Mouse (Mus musculus) MEL (cell line): ENCODE data around the gene Xndc1. TPM values are rescaled to one million over a fixed set of nuclear protein-coding genes. Genes with fewer than 3 reads are reported as not detected.

ENCODE experiments used
- DNase-seq: peaks from one replicate; pipeline ENCODE4 v3.0.0; 2011; ENCODE audit warnings: low read depth, low spot score
- H3K27ac ChIP-seq: 2 replicates; pipeline ENCODE4 v1.5.1; 2012; ENCODE audit warnings: low read depth, mild to moderate bottlenecking, control low read depth, low read length, moderate library complexity; ENCODE audit not compliant: control insufficient read depth
- H3K27me3 ChIP-seq, 2 experiments: fragments of 150-350 bp in 1 of 2; sonication (generic) in 1 of 2; 2 replicates each; pipeline ENCODE4 v1.6.1; 2012; ENCODE audit warnings: low read length in 2 of 2, mild to moderate bottlenecking in 2 of 2, improper control_type of control experiment in 1 of 2, moderate library complexity in 1 of 2; ENCODE audit not compliant: insufficient read depth in 2 of 2, control insufficient read depth in 1 of 2
- H3K36me3 ChIP-seq, 2 experiments: 2 replicates each; pipeline ENCODE4 v1.6.1; 2012 to 2014; ENCODE audit warnings: low read length in 2 of 2, improper control_type of control experiment in 1 of 2, inconsistent platforms in 1 of 2, mild to moderate bottlenecking in 1 of 2; ENCODE audit not compliant: insufficient read depth in 2 of 2, control insufficient read depth in 1 of 2
- H3K4me1 ChIP-seq, 2 experiments: fragments of 150-350 bp in 1 of 2; sonication (generic) in 1 of 2; 2 replicates each; pipeline ENCODE4 v1.6.1; 2012; ENCODE audit warnings: low read length in 2 of 2, improper control_type of control experiment in 1 of 2, mild to moderate bottlenecking in 1 of 2; ENCODE audit not compliant: insufficient read depth in 2 of 2, control insufficient read depth in 1 of 2
- H3K4me3 ChIP-seq, 2 experiments: fragments of 150-350 bp in 1 of 2; sonication (generic) in 1 of 2; 2 replicates each; pipeline ENCODE4 v1.5.1; 2012; ENCODE audit warnings: low read depth in 2 of 2, low read length in 2 of 2, mild to moderate bottlenecking in 2 of 2, moderate library complexity in 2 of 2, control low read depth in 1 of 2, improper control_type of control experiment in 1 of 2; ENCODE audit not compliant: control insufficient read depth in 1 of 2, insufficient read depth in 1 of 2
- H3K79me2 ChIP-seq: 2 replicates; pipeline ENCODE4 v1.6.1; 2012; ENCODE audit warnings: mild to moderate bottlenecking, low read length, moderate library complexity; ENCODE audit not compliant: control insufficient read depth, poor library complexity, insufficient read depth
- H3K9ac ChIP-seq: 2 replicates; pipeline ENCODE4 v1.6.1; 2012; ENCODE audit warnings: low read depth, mild to moderate bottlenecking, control low read depth, low read length, moderate library complexity; ENCODE audit not compliant: control insufficient read depth, poor library complexity, severe bottlenecking
- H3K9me3 ChIP-seq: fragments of 150-350 bp; sonication (generic); replicated peaks from 2 replicates; pipeline ENCODE4 v1.6.1; 2012; ENCODE audit warnings: mild to moderate bottlenecking, low read length, improper control_type of control experiment, moderate library complexity; ENCODE audit not compliant: insufficient read depth
- BHLHE40 ChIP-seq: IDR thresholded peaks from 2 replicates; pipeline ENCODE4 v1.6.1; 2012; ENCODE audit warnings: low read depth, mild to moderate bottlenecking, inconsistent platforms, low read length, improper control_type of control experiment, borderline replicate concordance
- CHD2 ChIP-seq: IDR thresholded peaks from 2 replicates; pipeline ENCODE4 v1.6.1; 2011; ENCODE audit warnings: low read length, improper control_type of control experiment
- CTCF ChIP-seq, 3 experiments: IDR thresholded peaks in 2 of 3; conservative IDR thresholded peaks in 1 of 3; 2 replicates each; pipeline ENCODE4 v1.5.1; 2011 to 2012; ENCODE audit warnings: low read length in 3 of 3, low read depth in 2 of 3, mild to moderate bottlenecking in 2 of 3, improper control_type of control experiment in 1 of 3, inconsistent platforms in 1 of 3, mixed read lengths in 1 of 3, moderate library complexity in 1 of 3; ENCODE audit not compliant: control insufficient read depth in 1 of 3, insufficient read depth in 1 of 3, poor library complexity in 1 of 3, severe bottlenecking in 1 of 3
- E2F4 ChIP-seq: IDR thresholded peaks from 2 replicates; pipeline ENCODE4 v1.6.1; 2011; ENCODE audit warnings: low read depth, low read length, improper control_type of control experiment, borderline replicate concordance
- ETS1 ChIP-seq: IDR thresholded peaks from 2 replicates; pipeline ENCODE4 v1.6.1; 2012; ENCODE audit warnings: low read depth, mild to moderate bottlenecking, inconsistent platforms, low read length, improper control_type of control experiment, moderate library complexity
- MAFK ChIP-seq: IDR thresholded peaks from 2 replicates; pipeline ENCODE4 v1.6.1; 2011; ENCODE audit warnings: low read depth, mild to moderate bottlenecking, low read length, improper control_type of control experiment, borderline replicate concordance
- MAX ChIP-seq: IDR thresholded peaks from 2 replicates; pipeline ENCODE4 v1.6.1; 2011; ENCODE audit warnings: low read length, improper control_type of control experiment
- MAZ ChIP-seq: IDR thresholded peaks from 2 replicates; pipeline ENCODE4 v1.6.1; 2012; ENCODE audit warnings: low read depth, mild to moderate bottlenecking, inconsistent platforms, low read length, improper control_type of control experiment
- MXI1 ChIP-seq: IDR thresholded peaks from 2 replicates; pipeline ENCODE4 v1.6.1; 2011; ENCODE audit warnings: mild to moderate bottlenecking, low read depth, low read length, improper control_type of control experiment
- RCOR1 ChIP-seq: IDR thresholded peaks from 2 replicates; pipeline ENCODE4 v1.6.1; 2012; ENCODE audit warnings: low read depth, mild to moderate bottlenecking, inconsistent platforms, low read length, improper control_type of control experiment
- TAL1 ChIP-seq: IDR thresholded peaks from 2 replicates; pipeline ENCODE4 v1.6.1; 2012; ENCODE audit warnings: mild to moderate bottlenecking, inconsistent platforms, low read length, moderate library complexity, mixed read lengths
- TCF12 ChIP-seq: IDR thresholded peaks from 2 replicates; pipeline ENCODE4 v1.6.1; 2014; ENCODE audit warnings: low read depth, mild to moderate bottlenecking, inconsistent platforms, low read length, improper control_type of control experiment, moderate library complexity
- USF1 ChIP-seq: IDR thresholded peaks from 2 replicates; pipeline ENCODE4 v1.6.1; 2014; ENCODE audit warnings: low read depth, mild to moderate bottlenecking, inconsistent platforms, low read length, improper control_type of control experiment, moderate library complexity
- USF2 ChIP-seq, 2 experiments: IDR thresholded peaks; 2 replicates each; pipeline ENCODE4 v1.6.1; 2011 to 2012; ENCODE audit warnings: improper control_type of control experiment in 2 of 2, low read length in 2 of 2, borderline replicate concordance in 1 of 2, inconsistent platforms in 1 of 2, low read depth in 1 of 2, mild to moderate bottlenecking in 1 of 2; ENCODE audit not compliant: insufficient read depth in 1 of 2
- ZC3H11A ChIP-seq: IDR thresholded peaks from 2 replicates; pipeline ENCODE4 v1.6.1; 2012; ENCODE audit warnings: low read depth, mild to moderate bottlenecking, inconsistent platforms, low read length, improper control_type of control experiment
- ZNF384 ChIP-seq: IDR thresholded peaks from 2 replicates; pipeline ENCODE4 v1.6.1; 2012; ENCODE audit warnings: low read depth, mild to moderate bottlenecking, inconsistent platforms, low read length, improper control_type of control experiment
- polyA plus RNA-seq, 2 experiments: library from polyadenylated mRNA; stranded (reverse) in 1 of 2; unstranded in 1 of 2; fragments of >175 nt in 1 of 2; fragments of >200 nt in 1 of 2; gene quantifications; 2 replicates each; pipeline versions ENCODE4 v1.2.1 to v1.2.4; 2012; ENCODE audit warnings: low replicate concordance in 2 of 2, low read depth in 1 of 2; ENCODE audit not compliant: insufficient read length in 2 of 2, insufficient read depth in 1 of 2, missing spikeins in 1 of 2
- total RNA-seq: library from RNA; depleted of rRNA; stranded (reverse); fragments of 300-350 nt; gene quantifications from 2 replicates; pipeline ENCODE4 v1.2.3, GENCODE M21; 2012

Gene Xndc1
- total and polyA plus RNA-seq, 3 experiments, result 16.6 to 30.0 TPM; not detected in 1

GRCm38 (mm10) chr7:102065046-102065891, at the start of gene Xndc1, which contains the start of the genes Rnf121 and Xntrpc (continued):
- TF ChIP-seq MAZ (peak; percentile 88; the same call in 1 of the 2 replicates), CHD2 (peak; percentile 43), USF2 (IDR thresholded peaks at IDR 0.05; ENCODE audit: borderline replicate concordance in 1 of 2, insufficient read depth in 1 of 2, low read depth in 1 of 2, low read length in 2 of 2) (no peak), TAL1 (no peak)
- TF ChIP-seq, all 39 proteins: peak for 19

GRCm38 (mm10) chr7:102016936-102017335, 48.4 kb upstream of the Xndc1 start:
- H3K9ac ChIP-seq, result no peak overlapping the region
- no peak overlapping the region for H3K4me3 ChIP-seq
- H3K4me1 ChIP-seq, result no peaks in the 10 kb centered on the region
- peaks cover 0 to 4% of the 10 kb centered on the region in 2 experiments; a peak in 2 of 4 replicates for H3K36me3 ChIP-seq
- no peaks in the 10 kb centered on the region for H3K27me3 ChIP-seq
- no peaks in the 10 kb centered on the region for H3K79me2 ChIP-seq
- H3K9me3 ChIP-seq, result no peaks in the 10 kb centered on the region
- no peak for TF ChIP-seq CTCF (IDR thresholded peaks at IDR 0.05 in 2 of 3, conservative IDR thresholded peaks at IDR 0.05 in 1 of 3; ENCODE audit: control insufficient read depth in 1 of 3, insufficient read depth in 1 of 3, low read depth in 2 of 3, low read length in 3 of 3, poor library complexity in 1 of 3, severe bottlenecking in 1 of 3)
- TF ChIP-seq ETS1, result no peak
- no peak for TF ChIP-seq ZC3H11A
- no peak for TF ChIP-seq MAX
- no peak for TF ChIP-seq TCF12
- no peak for TF ChIP-seq BHLHE40
- TF ChIP-seq ZNF384, result no peak
- no peak for TF ChIP-seq MXI1
- no peak for TF ChIP-seq RCOR1
- no peak for TF ChIP-seq MAZ
- TF ChIP-seq E2F4, result no peak
- no peak for TF ChIP-seq CHD2
- no peak for TF ChIP-seq USF1
- no peak overlapping the region for H3K27ac ChIP-seq
- DNase-seq, result no peak

GRCm38 (mm10) chr7:102017452-102017851, 47.9 kb upstream of the Xndc1 start:
- no peak overlapping the region for H3K9ac ChIP-seq
- TF ChIP-seq MAFK (no peak), ZNF384 (no peak), MAX (no peak)
- no peak overlapping the region for H3K27ac ChIP-seq
- H3K36me3 ChIP-seq, result peaks cover 0 to 4% of the 10 kb centered on the region in 2 experiments; a peak in 2 of 4 replicates
- DNase-seq, result no peak
- H3K9me3 ChIP-seq, result no peaks in the 10 kb centered on the region
- no peaks in the 10 kb centered on the region for H3K79me2 ChIP-seq
- no peak overlapping the region for H3K4me3 ChIP-seq
- no peaks in the 10 kb centered on the region for H3K27me3 ChIP-seq
- no peaks in the 10 kb centered on the region for H3K4me1 ChIP-seq
